19 mouse cellular contexts compared by ENCODE assay signal in genomic region chr2:74741979-74742277, GRCm38 (mm10). TPM values are rescaled to one million over a fixed set of nuclear protein-coding genes. Genes with fewer than 3 reads are reported as not detected.
"Had no signal": no experiment of that assay in that cellular context is flagged by ENCODE, and none has a peak within 500 bp of the region (broad histone marks: within the 10 kb centered on the region; RNA-seq: fewer than 3 reads in every experiment).

No protein-coding gene starts in this region.

- H3K9ac ChIP-seq: liver, embryonic 15.5 days; lung, embryonic 14.5 days had no signal

- H3K4me2 ChIP-seq: liver, embryonic 11.5 days; liver, embryonic 15.5 days; lung, embryonic 14.5 days had no signal

- H3K9me3 ChIP-seq: limb, embryonic 10.5 days; liver, embryonic 15.5 days; midbrain, embryonic 10.5 days had no signal

- H3K36me3 ChIP-seq: liver, embryonic 15.5 days; midbrain, embryonic 10.5 days had no signal

- DNase-seq: kidney, adult 9 months; kidney, postnatal 14 days; lung, embryonic 14.5 days; lung, postnatal 10 days; lung, postnatal 4 days; thymus, postnatal 4 days had no signal

- ATAC-seq: intestine, embryonic 16.5 days; midbrain, embryonic 16.5 days had no signal

- H3K4me1 ChIP-seq: liver, embryonic 15.5 days had no signal

- H3K27ac ChIP-seq: left cerebral cortex, adult 2 months; limb, embryonic 10.5 days; liver, embryonic 15.5 days; midbrain, embryonic 10.5 days; stomach, postnatal 0 days had no signal

- H3K4me3 ChIP-seq: left cerebral cortex, adult 2 months; limb, embryonic 10.5 days; liver, embryonic 15.5 days; midbrain, embryonic 10.5 days had no signal

RNA-seq across cellular contexts. Expression of gene Gm28230, which starts 15.4 kb away (rescaled TPM):
- total RNA-seq: layer of hippocampus, adult 8-10 months; layer of hippocampus, postnatal 25 days; left cerebral cortex, adult 2 months; left cerebral cortex, postnatal 14 days; megakaryocyte, adult 5-6 weeks had no signal
- polyA plus RNA-seq: intestine, embryonic 16.5 days; liver, embryonic 11.5 days; liver, embryonic 15.5 days; lung, embryonic 14.5 days; midbrain, embryonic 10.5 days; midbrain, embryonic 16.5 days; stomach, postnatal 0 days had no signal

RNA-seq across cellular contexts. Expression of gene Hoxd1, which starts 20.9 kb away (rescaled TPM):
- total RNA-seq: left cerebral cortex, adult 2 months; left cerebral cortex, postnatal 14 days; megakaryocyte, adult 5-6 weeks had no signal
- polyA plus RNA-seq: large intestine, adult 2 months; midbrain, embryonic 10.5 days; midbrain, embryonic 16.5 days; stomach, postnatal 0 days had no signal

RNA-seq across cellular contexts. Expression of gene Hoxd4, which starts 30.2 kb away (rescaled TPM):
- total RNA-seq: layer of hippocampus, adult 8-10 months; layer of hippocampus, postnatal 25 days; left cerebral cortex, adult 2 months; left cerebral cortex, postnatal 14 days; megakaryocyte, adult 5-6 weeks had no signal
- polyA plus RNA-seq: liver, embryonic 15.5 days; lung, embryonic 14.5 days; midbrain, embryonic 10.5 days; midbrain, embryonic 16.5 days had no signal

RNA-seq across cellular contexts. Expression of gene Hoxd3, which starts 30.2 kb away (rescaled TPM):
- total RNA-seq: layer of hippocampus, adult 8-10 months; layer of hippocampus, postnatal 25 days; left cerebral cortex, adult 2 months; left cerebral cortex, postnatal 14 days had no signal
- polyA plus RNA-seq: liver, embryonic 15.5 days; lung, embryonic 14.5 days; midbrain, embryonic 16.5 days had no signal

RNA-seq across cellular contexts. Expression of gene Hoxd8, which starts 37.5 kb away (rescaled TPM):
- total RNA-seq: layer of hippocampus, adult 8-10 months; layer of hippocampus, postnatal 25 days; left cerebral cortex, adult 2 months; left cerebral cortex, postnatal 14 days; megakaryocyte, adult 5-6 weeks had no signal
- polyA plus RNA-seq: midbrain, embryonic 10.5 days; midbrain, embryonic 16.5 days had no signal
